Mouse (Mus musculus): Measurements from ENCODE around the gene Olfr107. TPM values are rescaled to one million over a fixed set of nuclear protein-coding genes. Genes with fewer than 3 reads are reported as not detected.

Gene Olfr107
- total RNA-seq (2014; fragmentation: Nextera tagmentation) (not detected in 2 replicates), total RNA-seq (2017) (0.06 and 0.16 TPM in 2 replicates), polyA plus RNA-seq (2012) (not detected in 2 replicates)

- H3K36me3 ChIP-seq (replicated peaks): no peaks in the 10 kb centered on the region
- no peaks in the 10 kb centered on the region for H3K27me3 ChIP-seq (ENCODE audit: insufficient read depth, low read length)
- DNase-seq (ENCODE audit: low spot score) (no peak), ATAC-seq (ENCODE audit: extremely low read depth, insufficient number of reproducible peaks, low FRiP score, poor library complexity, severe bottlenecking) (no peak)
- no peaks in the 10 kb centered on the region for H3K9me3 ChIP-seq (replicated peaks)
- no peak for TF ChIP-seq CTCF (IDR thresholded peaks at IDR 0.05; ENCODE audit: low read depth, low read length)
- TF ChIP-seq GATA1 (IDR thresholded peaks at IDR 0.05; ENCODE audit: borderline replicate concordance, low read length): no peak
- no peak for TF ChIP-seq POLR2AphosphoS5 (IDR thresholded peaks at IDR 0.05; ENCODE audit: insufficient replicate concordance, low read depth, low read length)
- no peak for TF ChIP-seq TAL1 (conservative IDR thresholded peaks at IDR 0.05; ENCODE audit: low read depth, low read length)
- TF ChIP-seq GATA2 (IDR thresholded peaks at IDR 0.05; ENCODE audit: borderline replicate concordance, low read depth, low read length): no peak
- no peaks in the 10 kb centered on the region for H3K4me1 ChIP-seq (ENCODE audit: insufficient read depth, low read depth, low read length)
- H3K4me3 ChIP-seq (ENCODE audit: low read depth, low read length): no peak within 1 kb of the TSS
Measured at GRCm38 (mm10) chr17:37398926-37399325, at the start of gene Olfr107. Olfr107 (plus strand) TSS chr17:37399226.

GRCm38 (mm10) chr17:37359282-37359681 lies 39.7 kb upstream of the Olfr107 start, which contains the start of gene Olfr104-ps:
Olfr104-ps (plus strand) TSS chr17:37359582.
- DNase-seq (ENCODE audit: low spot score) (no peak), ATAC-seq (ENCODE audit: extremely low read depth, insufficient number of reproducible peaks, low FRiP score, poor library complexity, severe bottlenecking) (no peak)
- Histone ChIP-seq H3K36me3 (replicated peaks) (no peaks in the 10 kb centered on the region), H3K27me3 (ENCODE audit: insufficient read depth, low read length) (no peaks in the 10 kb centered on the region), H3K4me3 (ENCODE audit: low read depth, low read length) (no peak within 1 kb of the TSS), H3K9me3 (replicated peaks) (no peaks in the 10 kb centered on the region), H3K4me1 (ENCODE audit: insufficient read depth, low read depth, low read length) (no peaks in the 10 kb centered on the region)
- TF ChIP-seq GATA1 (IDR thresholded peaks at IDR 0.05; ENCODE audit: borderline replicate concordance, low read length): no peak
- TF ChIP-seq POLR2AphosphoS5 (IDR thresholded peaks at IDR 0.05; ENCODE audit: insufficient replicate concordance, low read depth, low read length): no peak
- no peak for TF ChIP-seq GATA2 (IDR thresholded peaks at IDR 0.05; ENCODE audit: borderline replicate concordance, low read depth, low read length)
- TF ChIP-seq CTCF (IDR thresholded peaks at IDR 0.05; ENCODE audit: low read depth, low read length): no peak
- TF ChIP-seq TAL1 (conservative IDR thresholded peaks at IDR 0.05; ENCODE audit: low read depth, low read length): no peak

GRCm38 (mm10) chr17:37378733-37379132 lies 20.3 kb upstream of the Olfr107 start, which contains the start of gene Olfr105-ps:
Olfr105-ps (plus strand) TSS chr17:37379033.
- Histone ChIP-seq H3K27me3 (ENCODE audit: insufficient read depth, low read length) (no peaks in the 10 kb centered on the region), H3K4me1 (ENCODE audit: insufficient read depth, low read depth, low read length) (no peaks in the 10 kb centered on the region), H3K36me3 (replicated peaks) (no peaks in the 10 kb centered on the region), H3K9me3 (replicated peaks) (no peaks in the 10 kb centered on the region; the same call in 1 of the 2 replicates), H3K4me3 (ENCODE audit: low read depth, low read length) (no peak within 1 kb of the TSS)
- TF ChIP-seq TAL1 (conservative IDR thresholded peaks at IDR 0.05; ENCODE audit: low read depth, low read length) (no peak), POLR2AphosphoS5 (IDR thresholded peaks at IDR 0.05; ENCODE audit: insufficient replicate concordance, low read depth, low read length) (no peak), CTCF (IDR thresholded peaks at IDR 0.05; ENCODE audit: low read depth, low read length) (no peak), GATA1 (IDR thresholded peaks at IDR 0.05; ENCODE audit: borderline replicate concordance, low read length) (no peak), GATA2 (IDR thresholded peaks at IDR 0.05; ENCODE audit: borderline replicate concordance, low read depth, low read length) (no peak)
- DNase-seq (ENCODE audit: low spot score) (no peak), ATAC-seq (ENCODE audit: extremely low read depth, insufficient number of reproducible peaks, low FRiP score, poor library complexity, severe bottlenecking) (no peak)

GRCm38 (mm10) chr17:37390093-37390492 lies 8.9 kb upstream of the Olfr107 start, which contains the start of gene Olfr106-ps:
Olfr106-ps (plus strand) TSS chr17:37390393.
- no peak for ATAC-seq (ENCODE audit: extremely low read depth, insufficient number of reproducible peaks, low FRiP score, poor library complexity, severe bottlenecking)
- Histone ChIP-seq H3K4me3 (ENCODE audit: low read depth, low read length) (no peak within 1 kb of the TSS), H3K4me1 (ENCODE audit: insufficient read depth, low read depth, low read length) (no peaks in the 10 kb centered on the region), H3K9me3 (replicated peaks) (0 out of 2 replicates have a peak, but pooled peaks cover 2% of the 10 kb centered on the region), H3K27me3 (ENCODE audit: insufficient read depth, low read length) (no peaks in the 10 kb centered on the region), H3K36me3 (replicated peaks) (no peaks in the 10 kb centered on the region)
- no peak for TF ChIP-seq GATA1 (IDR thresholded peaks at IDR 0.05; ENCODE audit: borderline replicate concordance, low read length)
- TF ChIP-seq GATA2 (IDR thresholded peaks at IDR 0.05; ENCODE audit: borderline replicate concordance, low read depth, low read length): no peak
- no peak for TF ChIP-seq TAL1 (conservative IDR thresholded peaks at IDR 0.05; ENCODE audit: low read depth, low read length)
- DNase-seq (ENCODE audit: low spot score): no peak

GRCm38 (mm10) chr17:37413380-37413779 lies 14.4 kb downstream of the Olfr107 start:
- Histone ChIP-seq H3K4me3 (ENCODE audit: low read depth, low read length) (no peak overlapping the region), H3K4me1 (ENCODE audit: insufficient read depth, low read depth, low read length) (no peaks in the 10 kb centered on the region), H3K27me3 (ENCODE audit: insufficient read depth, low read length) (no peaks in the 10 kb centered on the region), H3K9me3 (replicated peaks) (peaks cover 19% of the 10 kb centered on the region), H3K36me3 (replicated peaks) (no peaks in the 10 kb centered on the region)
- ATAC-seq (ENCODE audit: extremely low read depth, insufficient number of reproducible peaks, low FRiP score, poor library complexity, severe bottlenecking) (no peak), DNase-seq (ENCODE audit: low spot score) (no peak)
- no peak for TF ChIP-seq GATA2 (IDR thresholded peaks at IDR 0.05; ENCODE audit: borderline replicate concordance, low read depth, low read length)
- no peak for TF ChIP-seq TAL1 (conservative IDR thresholded peaks at IDR 0.05; ENCODE audit: low read depth, low read length)
- no peak for TF ChIP-seq POLR2AphosphoS5 (IDR thresholded peaks at IDR 0.05; ENCODE audit: insufficient replicate concordance, low read depth, low read length)
- TF ChIP-seq GATA1 (IDR thresholded peaks at IDR 0.05; ENCODE audit: borderline replicate concordance, low read length): no peak
- no peak for TF ChIP-seq CTCF (IDR thresholded peaks at IDR 0.05; ENCODE audit: low read depth, low read length)

- no peak within 1 kb of the TSS for H3K4me3 ChIP-seq (ENCODE audit: low read depth, low read length)
- no peaks in the 10 kb centered on the region for H3K36me3 ChIP-seq (replicated peaks)
- TF ChIP-seq GATA2 (IDR thresholded peaks at IDR 0.05; ENCODE audit: borderline replicate concordance, low read depth, low read length) (no peak), TAL1 (conservative IDR thresholded peaks at IDR 0.05; ENCODE audit: low read depth, low read length) (no peak), CTCF (IDR thresholded peaks at IDR 0.05; ENCODE audit: low read depth, low read length) (no peak), GATA1 (IDR thresholded peaks at IDR 0.05; ENCODE audit: borderline replicate concordance, low read length) (no peak), POLR2AphosphoS5 (IDR thresholded peaks at IDR 0.05; ENCODE audit: insufficient replicate concordance, low read depth, low read length) (no peak)
- ATAC-seq (ENCODE audit: extremely low read depth, insufficient number of reproducible peaks, low FRiP score, poor library complexity, severe bottlenecking) (no peak), DNase-seq (ENCODE audit: low spot score) (no peak)
- H3K27me3 ChIP-seq (ENCODE audit: insufficient read depth, low read length): no peaks in the 10 kb centered on the region
- H3K9me3 ChIP-seq (replicated peaks): no peaks in the 10 kb centered on the region
- H3K4me1 ChIP-seq (ENCODE audit: insufficient read depth, low read depth, low read length): no peaks in the 10 kb centered on the region
Measured at GRCm38 (mm10) chr17:37445180-37445579, 46.2 kb downstream of the Olfr107 start, which contains the start of gene Olfr108. Olfr108 (plus strand) TSS chr17:37445480.

Other genes with a start within 250 kb of the Olfr107 start
Only the 20 nearest of the 25 such genes appear.
- gene Olfr95, start 186.1 kb upstream of the Olfr107 start, total RNA-seq (2014; fragmentation: Nextera tagmentation): not detected in 2 replicates
- under 0.01 and 0.05 TPM in 2 replicates for gene Olfr95, start 186.1 kb upstream of the Olfr107 start, total RNA-seq (2017)
- not detected in 2 replicates for gene Olfr95, start 186.1 kb upstream of the Olfr107 start, polyA plus RNA-seq (2012)
- gene Olfr96, start 179.1 kb upstream of the Olfr107 start, total RNA-seq (2014; fragmentation: Nextera tagmentation): not detected in 2 replicates
- gene Olfr96, start 179.1 kb upstream of the Olfr107 start, total RNA-seq (2017): 0.06 TPM in 1 of 2 replicates, not detected in the other
- gene Olfr96, start 179.1 kb upstream of the Olfr107 start, polyA plus RNA-seq (2012): not detected in 2 replicates
- not detected in 2 replicates for gene Olfr97, start 161.9 kb upstream of the Olfr107 start, total RNA-seq (2014; fragmentation: Nextera tagmentation)
- gene Olfr97, start 161.9 kb upstream of the Olfr107 start, total RNA-seq (2017): 0.11 and 0.35 TPM in 2 replicates
- gene Olfr97, start 161.9 kb upstream of the Olfr107 start, polyA plus RNA-seq (2012): not detected in 2 replicates
- gene Olfr98, start 135.5 kb upstream of the Olfr107 start, total RNA-seq (2014; fragmentation: Nextera tagmentation): not detected in 2 replicates
- gene Olfr98, start 135.5 kb upstream of the Olfr107 start, total RNA-seq (2017): not detected in 2 replicates
- not detected in 2 replicates for gene Olfr98, start 135.5 kb upstream of the Olfr107 start, polyA plus RNA-seq (2012)
- not detected in 2 replicates for gene H2-M3, start 129.0 kb upstream of the Olfr107 start, total RNA-seq (2014; fragmentation: Nextera tagmentation)
- not detected in 2 replicates for gene H2-M3, start 129.0 kb upstream of the Olfr107 start, total RNA-seq (2017)
- not detected in 2 replicates for gene H2-M3, start 129.0 kb upstream of the Olfr107 start, polyA plus RNA-seq (2012)
- not detected in 2 replicates for gene Olfr99, start 115.8 kb upstream of the Olfr107 start, total RNA-seq (2014; fragmentation: Nextera tagmentation)
- gene Olfr99, start 115.8 kb upstream of the Olfr107 start, total RNA-seq (2017): not detected in 2 replicates
- not detected in 2 replicates for gene Olfr99, start 115.8 kb upstream of the Olfr107 start, polyA plus RNA-seq (2012)
- not detected in 2 replicates for gene Olfr101, start 94.9 kb upstream of the Olfr107 start, total RNA-seq (2014; fragmentation: Nextera tagmentation)
- 0.05 and 0.12 TPM in 2 replicates for gene Olfr101, start 94.9 kb upstream of the Olfr107 start, total RNA-seq (2017)
- not detected in 2 replicates for gene Olfr101, start 94.9 kb upstream of the Olfr107 start, polyA plus RNA-seq (2012)
- not detected in 2 replicates for gene Olfr102, start 82.2 kb upstream of the Olfr107 start, total RNA-seq (2014; fragmentation: Nextera tagmentation)
- 0.12 TPM in 1 of 2 replicates, not detected in the other for gene Olfr102, start 82.2 kb upstream of the Olfr107 start, total RNA-seq (2017)
- gene Olfr102, start 82.2 kb upstream of the Olfr107 start, polyA plus RNA-seq (2012): not detected in 2 replicates
- gene Olfr103, start 59.5 kb upstream of the Olfr107 start, total RNA-seq (2014; fragmentation: Nextera tagmentation): not detected in 2 replicates
- 0.05 TPM in 1 of 2 replicates, not detected in the other for gene Olfr103, start 59.5 kb upstream of the Olfr107 start, total RNA-seq (2017)
- gene Olfr103, start 59.5 kb upstream of the Olfr107 start, polyA plus RNA-seq (2012): not detected in 2 replicates
- not detected in 2 replicates for gene Olfr104-ps, start 39.6 kb upstream of the Olfr107 start, total RNA-seq (2014; fragmentation: Nextera tagmentation)
- 0.06 and 0.16 TPM in 2 replicates for gene Olfr104-ps, start 39.6 kb upstream of the Olfr107 start, total RNA-seq (2017)
- not detected in 2 replicates for gene Olfr104-ps, start 39.6 kb upstream of the Olfr107 start, polyA plus RNA-seq (2012)
- not detected in 2 replicates for gene Olfr105-ps, start 20.2 kb upstream of the Olfr107 start, total RNA-seq (2014; fragmentation: Nextera tagmentation)
- 0.06 and 0.11 TPM in 2 replicates for gene Olfr105-ps, start 20.2 kb upstream of the Olfr107 start, total RNA-seq (2017)
- not detected in 2 replicates for gene Olfr105-ps, start 20.2 kb upstream of the Olfr107 start, polyA plus RNA-seq (2012)
- not detected in 2 replicates for gene Olfr106-ps, start 8.8 kb upstream of the Olfr107 start, total RNA-seq (2014; fragmentation: Nextera tagmentation)
- not detected in 2 replicates for gene Olfr106-ps, start 8.8 kb upstream of the Olfr107 start, total RNA-seq (2017)
- not detected in 2 replicates for gene Olfr106-ps, start 8.8 kb upstream of the Olfr107 start, polyA plus RNA-seq (2012)
- gene Olfr108, start 46.3 kb downstream of the Olfr107 start, total RNA-seq (2014; fragmentation: Nextera tagmentation): not detected in 2 replicates
- gene Olfr108, start 46.3 kb downstream of the Olfr107 start, total RNA-seq (2017): 0.11 TPM in 1 of 2 replicates, not detected in the other
- gene Olfr108, start 46.3 kb downstream of the Olfr107 start, polyA plus RNA-seq (2012): not detected in 2 replicates
- gene Olfr109, start 59.7 kb downstream of the Olfr107 start, total RNA-seq (2014; fragmentation: Nextera tagmentation): not detected in 2 replicates
- 0.05 and 0.06 TPM in 2 replicates for gene Olfr109, start 59.7 kb downstream of the Olfr107 start, total RNA-seq (2017)
- not detected in 2 replicates for gene Olfr109, start 59.7 kb downstream of the Olfr107 start, polyA plus RNA-seq (2012)
- gene H2-M2, start 84.3 kb downstream of the Olfr107 start, total RNA-seq (2014; fragmentation: Nextera tagmentation): not detected in 2 replicates
- gene H2-M2, start 84.3 kb downstream of the Olfr107 start, total RNA-seq (2017): not detected in 2 replicates
- gene H2-M2, start 84.3 kb downstream of the Olfr107 start, polyA plus RNA-seq (2012): not detected in 2 replicates
- not detected in 2 replicates for gene Olfr110, start 93.2 kb downstream of the Olfr107 start, total RNA-seq (2014; fragmentation: Nextera tagmentation)
- gene Olfr110, start 93.2 kb downstream of the Olfr107 start, total RNA-seq (2017): not detected in 2 replicates
- not detected in 2 replicates for gene Olfr110, start 93.2 kb downstream of the Olfr107 start, polyA plus RNA-seq (2012)
- not detected in 2 replicates for gene Olfr111, start 108.8 kb downstream of the Olfr107 start, total RNA-seq (2014; fragmentation: Nextera tagmentation)
- gene Olfr111, start 108.8 kb downstream of the Olfr107 start, total RNA-seq (2017): 0.12 TPM in 1 of 2 replicates, not detected in the other
- not detected in 2 replicates for gene Olfr111, start 108.8 kb downstream of the Olfr107 start, polyA plus RNA-seq (2012)
- gene Olfr112, start 170.2 kb downstream of the Olfr107 start, total RNA-seq (2014; fragmentation: Nextera tagmentation): not detected in 2 replicates
- 0.05 and 0.12 TPM in 2 replicates for gene Olfr112, start 170.2 kb downstream of the Olfr107 start, total RNA-seq (2017)
- not detected in 2 replicates for gene Olfr112, start 170.2 kb downstream of the Olfr107 start, polyA plus RNA-seq (2012)
- gene Olfr113, start 178.4 kb downstream of the Olfr107 start, total RNA-seq (2014; fragmentation: Nextera tagmentation): not detected in 2 replicates
- 0.22 TPM in 1 of 2 replicates, not detected in the other for gene Olfr113, start 178.4 kb downstream of the Olfr107 start, total RNA-seq (2017)
- gene Olfr113, start 178.4 kb downstream of the Olfr107 start, polyA plus RNA-seq (2012): not detected in 2 replicates
- gene Olfr114, start 193.5 kb downstream of the Olfr107 start, total RNA-seq (2014; fragmentation: Nextera tagmentation): not detected in 2 replicates
- gene Olfr114, start 193.5 kb downstream of the Olfr107 start, total RNA-seq (2017): not detected in 2 replicates
- gene Olfr114, start 193.5 kb downstream of the Olfr107 start, polyA plus RNA-seq (2012): not detected in 2 replicates